Mouse (Mus musculus) heart, embryonic 15.5 days (tissue): ENCODE data around the gene Gramd4. TPM values are rescaled to one million over a fixed set of nuclear protein-coding genes. Genes with fewer than 3 reads are reported as not detected.
A peak's percentile ranks its signal among the peaks of the same experiment; 100 is the strongest.

Experiments
- ATAC-seq: fragments of 200-750 bp; cut with Nextera tagmentation; replicated peaks from 2 replicates; pipeline ENCODE4 v1.8.0; 2017; ENCODE audit warnings: low read depth, moderate TSS enrichment; ENCODE audit not compliant: insufficient number of reproducible peaks, insufficient read depth, low FRiP score
- H3K27ac ChIP-seq: fragments of 300-500 bp; sonication (generic); 2 replicates; pipeline ENCODE4 v1.5.1; 2015; ENCODE audit warnings: mild to moderate bottlenecking, inconsistent platforms
- H3K27me3 ChIP-seq: fragments of 300-500 bp; sonication (generic); 2 replicates; pipeline ENCODE4 v1.6.1; 2015; ENCODE audit warnings: inconsistent platforms
- H3K36me3 ChIP-seq: fragments of 300-500 bp; sonication (generic); 2 replicates; pipeline ENCODE4 v1.6.1; 2015; ENCODE audit warnings: mild to moderate bottlenecking, inconsistent platforms
- H3K4me1 ChIP-seq: fragments of 300-500 bp; sonication (generic); replicated peaks from 2 replicates; pipeline ENCODE4 v1.6.1; 2015; ENCODE audit warnings: inconsistent platforms
- H3K4me2 ChIP-seq: fragments of 300-500 bp; sonication (generic); 2 replicates; pipeline ENCODE4 v1.6.1; 2015; ENCODE audit warnings: inconsistent platforms, mild to moderate bottlenecking, moderate library complexity
- H3K4me3 ChIP-seq: fragments of 300-500 bp; sonication (generic); 2 replicates; pipeline ENCODE4 v1.5.1; 2015; ENCODE audit warnings: mild to moderate bottlenecking, inconsistent platforms
- H3K9ac ChIP-seq: fragments of 300-500 bp; sonication (generic); 2 replicates; pipeline ENCODE4 v1.6.1; 2015; ENCODE audit warnings: mild to moderate bottlenecking, inconsistent platforms
- H3K9me3 ChIP-seq: fragments of 300-500 bp; sonication (generic); replicated peaks from 2 replicates; pipeline ENCODE4 v1.6.1; 2016; ENCODE audit warnings: inconsistent platforms
- WGBS: fragments of 180-500 bp; shearing (Covaris S2); methylation state at CpG from one replicate; pipeline ENCODE4 v1.1.7; 2015; ENCODE audit warnings: mixed read lengths; 5-methylcytosine and 5-hydroxymethylcytosine counted together
- polyA plus RNA-seq: library from polyadenylated mRNA; unstranded; fragments of >200 nt; fragmentation: Nextera tagmentation; extraction: Ambion mirVana; gene quantifications from 2 replicates; pipeline ENCODE4 v1.2.1, GENCODE M21; 2015

Gramd4 gene
- polyA plus RNA-seq, 1 experiment from 2014 or later: 16.9 TPM

DNA sequence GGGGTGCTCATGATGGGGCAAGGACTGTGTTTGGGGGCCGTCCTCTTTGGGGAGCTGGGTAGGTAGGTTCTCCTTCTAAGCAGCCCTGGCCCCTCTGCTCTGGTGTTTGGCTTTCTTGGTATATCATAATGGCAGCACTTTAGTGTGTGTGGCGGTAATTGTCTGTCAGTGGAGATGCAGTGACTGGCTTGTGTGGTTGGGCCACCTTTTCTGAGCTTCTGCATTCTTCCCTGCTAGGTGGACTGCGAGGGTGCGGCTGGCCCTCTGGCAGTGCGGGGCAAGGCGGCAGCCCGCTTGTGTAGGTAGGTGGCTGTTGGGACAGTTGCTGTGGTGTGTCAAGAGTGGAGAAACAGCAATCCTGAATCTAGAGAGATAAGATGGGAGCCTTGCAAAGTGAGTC lies 3.7 kb downstream of the Gramd4 start:
- Histone ChIP-seq H3K4me2 (peak overlapping the region; percentile 15; the same call in 1 of the 2 replicates), H3K9ac (no peak overlapping the region), H3K4me1 (peaks cover 74% of the 10 kb centered on the region), H3K9me3 (no peaks in the 10 kb centered on the region), H3K27me3 (no peaks in the 10 kb centered on the region), H3K36me3 (no peaks in the 10 kb centered on the region), H3K4me3 (no peak overlapping the region), H3K27ac (peak overlapping the region; percentile 50; the same call in 1 of the 2 replicates)
- ATAC-seq: no peak
- 77% methylated on average over 7 of the region's 7 CpGs for WGBS

DNA sequence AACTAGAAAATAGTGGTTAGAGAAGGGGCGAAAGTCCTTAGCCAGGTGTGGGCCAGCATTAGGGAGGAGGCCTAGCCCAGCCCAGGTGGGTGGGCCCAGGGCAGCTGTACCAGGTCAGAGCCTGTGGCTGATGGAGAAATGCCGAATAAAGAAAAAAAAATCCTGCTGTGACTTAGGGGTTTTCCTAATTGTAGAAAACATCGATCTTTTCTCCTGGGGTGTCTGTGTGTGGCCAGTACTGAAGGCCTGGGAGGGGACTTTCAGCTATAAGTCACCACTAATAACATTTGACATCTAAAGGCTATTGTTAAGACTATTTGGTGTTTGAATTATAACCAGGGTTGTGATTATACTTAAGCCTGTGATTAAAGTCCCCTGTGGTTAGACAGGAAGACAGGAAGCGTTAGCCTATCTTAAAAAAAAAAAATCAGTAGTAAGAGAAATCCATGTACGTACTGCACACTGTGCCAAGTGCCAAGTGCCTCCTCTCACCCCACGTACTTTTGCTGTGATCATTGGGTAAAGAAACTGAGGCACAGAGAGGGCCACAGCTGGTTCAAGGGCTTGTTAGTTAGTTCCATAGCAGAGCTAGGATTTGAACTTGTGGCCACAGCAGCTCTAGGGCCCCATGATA lies 4.5 kb downstream of the Gramd4 start:
- Histone ChIP-seq H3K9ac (peak overlapping the region; percentile 27; the same call in 1 of the 2 replicates), H3K4me1 (peaks cover 78% of the 10 kb centered on the region), H3K4me2 (no peak overlapping the region), H3K9me3 (no peaks in the 10 kb centered on the region), H3K4me3 (no peak overlapping the region), H3K36me3 (no peaks in the 10 kb centered on the region), H3K27ac (no peak overlapping the region), H3K27me3 (no peaks in the 10 kb centered on the region)
- 68% methylated on average over 6 of the region's 6 CpGs for WGBS
- no peak for ATAC-seq

DNA sequence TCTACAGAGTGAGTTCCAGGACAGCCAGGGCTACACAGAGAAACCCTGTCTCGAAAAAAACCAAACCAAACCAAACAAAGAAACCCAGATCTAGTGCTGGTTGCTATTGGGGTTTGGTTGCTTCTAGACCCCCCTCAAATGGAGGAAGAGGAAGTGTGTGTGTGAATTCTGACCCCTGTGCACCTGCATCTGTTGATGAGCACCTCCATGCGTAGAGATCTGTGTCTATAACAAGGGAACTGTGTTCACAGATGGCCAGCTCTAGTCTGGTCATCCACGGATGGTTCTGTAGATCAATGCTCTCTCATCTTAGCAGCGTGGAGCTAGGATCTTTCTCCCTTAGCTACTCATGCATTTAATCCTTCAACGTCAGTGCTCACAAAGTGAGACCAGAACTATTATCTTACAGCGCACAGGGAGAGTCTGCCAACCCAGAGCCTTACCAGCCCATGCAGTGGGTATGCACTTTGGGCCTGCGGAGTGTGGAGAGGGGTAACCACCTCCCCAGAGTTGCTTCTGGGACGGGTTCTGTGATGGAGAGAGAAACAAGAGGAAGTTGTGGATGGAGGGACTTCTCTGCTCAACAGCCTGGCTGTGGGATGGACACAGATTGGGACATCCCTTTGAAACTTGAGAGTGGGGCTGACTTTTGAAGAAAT lies 6.8 kb downstream of the Gramd4 start:
- no peaks in the 10 kb centered on the region for H3K36me3 ChIP-seq
- no peak overlapping the region for H3K4me2 ChIP-seq
- no peak for ATAC-seq
- no peak overlapping the region for H3K9ac ChIP-seq
- no peak overlapping the region for H3K4me3 ChIP-seq
- H3K27me3 ChIP-seq: no peaks in the 10 kb centered on the region
- peaks cover 85% of the 10 kb centered on the region for H3K4me1 ChIP-seq
- no peak overlapping the region for H3K27ac ChIP-seq
- 85% methylated on average over 8 of the region's 8 CpGs for WGBS
- H3K9me3 ChIP-seq: no peaks in the 10 kb centered on the region

DNA sequence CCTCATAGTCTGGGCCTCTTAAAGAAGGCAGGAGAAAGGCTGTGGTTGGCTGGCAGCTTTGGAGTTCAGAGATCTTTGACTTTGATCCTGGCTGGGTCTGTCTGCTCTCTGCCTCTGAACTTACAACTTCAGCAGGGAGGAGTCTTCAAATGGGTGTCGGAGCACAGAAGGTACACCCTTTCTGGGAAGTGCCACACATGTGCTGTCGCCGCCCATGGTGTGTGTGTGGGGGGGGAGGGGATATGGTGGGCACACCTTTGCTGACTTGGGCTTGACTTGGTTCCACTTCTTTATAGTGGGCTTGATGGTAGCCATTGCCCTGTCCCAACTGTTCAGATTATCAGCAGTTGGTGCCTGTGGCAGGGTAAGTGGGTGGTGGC lies 7.3 kb downstream of the Gramd4 start:
- Histone ChIP-seq H3K4me1 (peaks cover 85% of the 10 kb centered on the region), H3K27ac (no peak overlapping the region), H3K27me3 (no peaks in the 10 kb centered on the region), H3K9ac (no peak overlapping the region), H3K4me2 (no peak overlapping the region), H3K4me3 (no peak overlapping the region), H3K9me3 (no peaks in the 10 kb centered on the region), H3K36me3 (no peaks in the 10 kb centered on the region)
- ATAC-seq: no peak
- WGBS: 82% methylated on average over 3 of the region's 3 CpGs

- 80% methylated on average over 4 of the region's 4 CpGs for WGBS
Observed at GRCm38 (mm10) chr15:86065367-86065766, 7.9 kb downstream of the Gramd4 start.

DNA sequence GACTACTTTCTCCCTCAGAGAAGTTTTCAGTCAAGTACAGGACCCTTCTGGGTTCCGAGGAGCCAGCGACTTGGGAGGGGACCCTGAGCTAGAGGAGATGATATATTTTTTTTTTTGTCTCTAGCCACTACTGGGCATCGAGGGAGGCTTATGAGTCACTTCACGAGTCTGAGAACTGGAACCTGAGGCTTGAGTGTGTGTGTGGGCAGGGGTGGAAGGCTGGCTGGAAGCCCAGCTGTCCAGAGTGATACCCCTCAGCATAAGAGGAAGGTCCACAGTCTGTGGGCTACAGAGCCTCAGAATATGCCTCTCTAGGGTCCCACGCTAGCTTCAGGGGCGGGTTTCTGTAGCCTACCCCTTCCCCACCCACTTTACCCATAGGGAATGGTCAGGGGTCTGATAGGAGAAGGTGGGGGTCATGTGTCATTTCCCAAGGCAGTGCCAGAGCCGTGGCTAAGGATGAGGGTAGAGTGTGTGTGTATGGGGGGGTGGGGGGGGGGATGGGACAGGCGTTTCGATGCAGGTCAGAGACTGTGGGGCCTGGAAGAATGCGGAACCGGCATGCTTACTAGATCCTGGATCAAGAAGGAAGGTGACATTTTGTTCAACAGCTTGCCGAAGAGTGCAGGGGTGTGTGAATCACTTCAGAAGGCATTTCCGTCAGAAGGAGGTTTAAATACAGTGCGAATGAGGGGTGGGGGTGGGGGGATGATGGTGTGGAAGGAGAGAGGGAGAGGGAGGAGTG lies 9.5 kb downstream of the Gramd4 start:
- ATAC-seq: no peak
- WGBS: 33% methylated on average over 14 of the region's 14 CpGs
- Histone ChIP-seq H3K27ac (peak overlapping the region; percentile 45), H3K4me2 (0 out of 2 replicates have a peak overlapping the region, but pooled peaks have one; percentile 23), H3K4me1 (peaks cover 69% of the 10 kb centered on the region), H3K27me3 (no peaks in the 10 kb centered on the region), H3K9ac (no peak overlapping the region), H3K9me3 (no peaks in the 10 kb centered on the region), H3K4me3 (no peak overlapping the region), H3K36me3 (no peaks in the 10 kb centered on the region)

More at GRCm38 (mm10) chr15:86065367-86065766, 7.9 kb downstream of the Gramd4 start:
- Histone ChIP-seq H3K9me3 (no peaks in the 10 kb centered on the region), H3K4me3 (no peak overlapping the region), H3K27ac (no peak overlapping the region), H3K4me2 (no peak overlapping the region), H3K36me3 (no peaks in the 10 kb centered on the region), H3K27me3 (no peaks in the 10 kb centered on the region), H3K9ac (no peak overlapping the region), H3K4me1 (peaks cover 83% of the 10 kb centered on the region)
- ATAC-seq: no peak

- Histone ChIP-seq H3K9me3 (no peaks in the 10 kb centered on the region), H3K27ac (peak overlapping the region; percentile 49; the same call in 1 of the 2 replicates), H3K36me3 (no peaks in the 10 kb centered on the region), H3K4me3 (no peak overlapping the region), H3K27me3 (no peaks in the 10 kb centered on the region), H3K4me1 (peaks cover 64% of the 10 kb centered on the region), H3K9ac (no peak overlapping the region), H3K4me2 (no peak overlapping the region)
- WGBS: 26% methylated on average over 6 of the region's 6 CpGs
- ATAC-seq: peak; percentile 43
Observed at GRCm38 (mm10) chr15:86067581-86067910, 10.1 kb downstream of the Gramd4 start.

- Histone ChIP-seq H3K4me2 (no peak overlapping the region), H3K4me1 (peaks cover 59% of the 10 kb centered on the region), H3K9me3 (no peaks in the 10 kb centered on the region), H3K27me3 (no peaks in the 10 kb centered on the region), H3K36me3 (no peaks in the 10 kb centered on the region), H3K9ac (no peak overlapping the region), H3K4me3 (no peak overlapping the region), H3K27ac (peak overlapping the region; percentile 49; the same call in 1 of the 2 replicates)
- no peak for ATAC-seq
- WGBS: 73% methylated on average over 4 of the region's 4 CpGs
Observed at GRCm38 (mm10) chr15:86067941-86068495, 10.5 kb downstream of the Gramd4 start.

DNA sequence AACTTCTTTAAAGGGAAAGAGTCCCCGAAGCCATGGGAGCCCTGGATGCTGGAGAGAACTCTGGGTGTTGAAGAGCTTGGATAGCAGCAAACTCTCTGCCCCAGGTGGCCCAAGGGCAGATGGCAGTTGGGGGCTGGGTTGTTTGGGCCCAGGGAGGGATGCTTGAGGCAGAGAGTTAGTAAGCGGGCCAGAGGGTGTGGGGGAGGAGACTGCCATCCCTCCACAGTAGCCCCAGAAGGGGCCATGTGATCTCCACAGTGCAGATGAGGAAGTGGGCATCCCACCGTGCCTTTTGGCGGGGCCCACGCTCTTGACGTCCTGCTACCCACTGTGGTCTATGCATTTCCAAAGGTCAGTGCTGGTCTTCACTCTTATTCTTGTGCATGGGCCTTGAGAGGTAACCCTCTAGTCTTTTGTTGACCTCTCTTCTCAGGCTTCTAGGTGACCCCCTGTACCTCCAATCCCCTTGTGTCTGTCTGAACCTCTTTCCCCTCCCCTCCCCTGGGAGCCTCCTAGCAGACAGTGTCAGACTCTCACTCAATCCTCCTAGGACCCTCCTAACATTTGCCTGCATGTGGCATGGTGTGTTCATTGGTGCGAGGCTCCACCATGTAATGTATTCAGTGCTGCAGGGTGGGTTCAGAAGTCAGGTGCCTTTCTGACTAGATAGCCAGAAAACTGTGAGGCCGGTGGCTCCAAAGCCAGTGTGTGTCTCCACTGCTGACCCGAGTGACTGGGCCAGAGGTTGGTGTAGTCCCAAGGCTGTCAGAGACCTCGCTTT lies 11.7 kb downstream of the Gramd4 start:
- Histone ChIP-seq H3K27ac (no peak overlapping the region), H3K27me3 (no peaks in the 10 kb centered on the region), H3K4me1 (peaks cover 56% of the 10 kb centered on the region), H3K4me2 (no peak overlapping the region), H3K36me3 (no peaks in the 10 kb centered on the region), H3K9ac (no peak overlapping the region), H3K4me3 (no peak overlapping the region), H3K9me3 (no peaks in the 10 kb centered on the region)
- no peak for ATAC-seq
- 79% methylated on average over 10 of the region's 10 CpGs for WGBS

GRCm38 (mm10) chr15:86070368-86070767 lies 12.9 kb downstream of the Gramd4 start:
- ATAC-seq: no peak
- Histone ChIP-seq H3K4me3 (no peak overlapping the region), H3K9ac (no peak overlapping the region), H3K27ac (no peak overlapping the region), H3K36me3 (no peaks in the 10 kb centered on the region), H3K9me3 (no peaks in the 10 kb centered on the region), H3K4me2 (no peak overlapping the region), H3K4me1 (peaks cover 50% of the 10 kb centered on the region), H3K27me3 (no peaks in the 10 kb centered on the region)
- 52% methylated on average over 11 of the region's 11 CpGs for WGBS

GRCm38 (mm10) chr15:86071166-86071565 lies 13.7 kb downstream of the Gramd4 start:
- WGBS: 74% methylated on average over 1 of the region's 1 CpGs
- no peak overlapping the region for H3K27ac ChIP-seq
- H3K9me3 ChIP-seq: no peaks in the 10 kb centered on the region
- no peak for ATAC-seq
- H3K4me2 ChIP-seq: no peak overlapping the region
- no peaks in the 10 kb centered on the region for H3K36me3 ChIP-seq
- H3K27me3 ChIP-seq: no peaks in the 10 kb centered on the region
- H3K4me3 ChIP-seq: no peak overlapping the region
- H3K9ac ChIP-seq: no peak overlapping the region
- H3K4me1 ChIP-seq: peaks cover 54% of the 10 kb centered on the region
